Mouse (Mus musculus): ENCODE measurements around the gene Irx6. TPM values are rescaled to one million over a fixed set of nuclear protein-coding genes. Genes with fewer than 3 reads are reported as not detected.

The Irx6 gene
- polyA plus RNA-seq, 1 experiment: not detected

DNA sequence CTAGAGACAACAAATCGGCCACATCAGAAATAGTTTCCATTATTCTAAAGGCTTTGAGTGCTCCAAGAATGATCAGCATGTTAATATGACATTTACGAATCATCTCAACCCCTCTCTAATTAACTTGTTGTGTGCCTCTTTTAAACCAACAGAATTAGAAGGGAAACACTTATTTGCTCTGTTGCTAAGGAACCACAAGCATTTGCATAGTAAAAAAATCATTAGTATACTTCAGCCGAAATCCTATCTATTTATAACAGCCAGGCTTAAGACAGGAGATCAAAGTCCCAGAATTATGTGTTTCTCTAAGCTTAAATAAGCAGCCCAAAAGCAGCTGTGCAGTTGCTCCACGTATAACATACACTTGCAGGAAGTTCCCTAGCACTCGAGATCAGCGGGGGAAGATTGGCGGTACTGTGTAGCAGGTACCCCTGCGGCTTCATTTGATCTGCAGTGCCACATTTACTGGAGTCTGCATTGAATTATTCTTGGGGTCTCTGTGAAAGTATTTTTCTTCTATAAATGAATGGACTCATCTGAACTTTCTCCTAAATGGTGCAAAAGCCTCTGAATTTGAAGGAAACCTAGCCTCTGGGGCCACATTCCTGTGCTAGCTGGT lies 25.9 kb downstream of the Irx6 start:
- H3K36me3 ChIP-seq (ENCODE audit: control insufficient read depth, insufficient read depth, low read length): no peaks in the 10 kb centered on the region
- no peaks in the 10 kb centered on the region for H3K27me3 ChIP-seq (ENCODE audit: control insufficient read depth, insufficient read depth, low read length)
- no peak overlapping the region for H3K4me3 ChIP-seq (ENCODE audit: control insufficient read depth, low read depth, low read length)
- no peak overlapping the region for H3K27ac ChIP-seq (ENCODE audit: control insufficient read depth, insufficient read depth, low read depth, low read length)
- H3K4me1 ChIP-seq (ENCODE audit: control insufficient read depth, insufficient read depth, low read length): no peaks in the 10 kb centered on the region; the same call in 1 of the 2 replicates
- TF ChIP-seq CTCF (IDR thresholded peaks at IDR 0.05; ENCODE audit: control insufficient read depth, insufficient read depth, insufficient replicate concordance, low read depth, low read length) (no peak), POLR2A (IDR thresholded peaks at IDR 0.05; ENCODE audit: control insufficient read depth, low read depth, low read length) (no peak)

GRCm38 (mm10) chr8:92703375-92703774 lies 29.3 kb downstream of the Irx6 start:
- Histone ChIP-seq H3K27me3 (ENCODE audit: control insufficient read depth, insufficient read depth, low read length) (no peaks in the 10 kb centered on the region), H3K4me1 (ENCODE audit: control insufficient read depth, insufficient read depth, low read length) (no peaks in the 10 kb centered on the region), H3K27ac (ENCODE audit: control insufficient read depth, insufficient read depth, low read depth, low read length) (no peak overlapping the region), H3K4me3 (ENCODE audit: control insufficient read depth, low read depth, low read length) (no peak overlapping the region), H3K36me3 (ENCODE audit: control insufficient read depth, insufficient read depth, low read length) (no peaks in the 10 kb centered on the region)
- TF ChIP-seq POLR2A (IDR thresholded peaks at IDR 0.05; ENCODE audit: control insufficient read depth, low read depth, low read length): no peak

GRCm38 (mm10) chr8:92706311-92706710 lies 32.2 kb downstream of the Irx6 start:
- no peaks in the 10 kb centered on the region for H3K4me1 ChIP-seq (ENCODE audit: control insufficient read depth, insufficient read depth, low read length)
- TF ChIP-seq POLR2A (IDR thresholded peaks at IDR 0.05; ENCODE audit: control insufficient read depth, low read depth, low read length) (no peak), CTCF (IDR thresholded peaks at IDR 0.05; ENCODE audit: control insufficient read depth, insufficient read depth, insufficient replicate concordance, low read depth, low read length) (no peak)
- H3K27me3 ChIP-seq (ENCODE audit: control insufficient read depth, insufficient read depth, low read length): no peaks in the 10 kb centered on the region
- H3K27ac ChIP-seq (ENCODE audit: control insufficient read depth, insufficient read depth, low read depth, low read length): no peak overlapping the region
- no peak overlapping the region for H3K4me3 ChIP-seq (ENCODE audit: control insufficient read depth, low read depth, low read length)
- H3K36me3 ChIP-seq (ENCODE audit: control insufficient read depth, insufficient read depth, low read length): no peaks in the 10 kb centered on the region

DNA sequence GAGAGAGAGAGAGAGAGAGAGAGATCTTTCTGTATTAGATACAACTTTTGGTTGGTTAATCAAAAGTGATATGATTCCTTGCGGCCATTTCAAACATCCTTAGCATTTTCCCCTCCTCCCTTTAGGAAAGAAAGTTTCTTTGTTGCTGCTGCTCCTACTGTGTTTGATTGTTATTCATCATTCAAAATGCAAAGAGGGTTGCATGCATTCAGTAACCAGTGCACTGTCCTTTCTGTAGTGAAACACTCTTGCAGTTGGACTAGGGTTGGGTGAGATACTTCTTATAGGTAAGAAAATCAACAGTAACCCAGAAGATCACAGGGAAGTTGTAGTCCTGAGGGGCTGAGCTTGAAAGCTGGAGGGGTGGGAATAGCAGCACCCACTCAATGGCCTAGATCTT lies 39.2 kb downstream of the Irx6 start:
- Histone ChIP-seq H3K27ac (ENCODE audit: control insufficient read depth, insufficient read depth, low read depth, low read length) (no peak overlapping the region), H3K27me3 (ENCODE audit: control insufficient read depth, insufficient read depth, low read length) (no peaks in the 10 kb centered on the region), H3K4me3 (ENCODE audit: control insufficient read depth, low read depth, low read length) (no peak overlapping the region), H3K4me1 (ENCODE audit: control insufficient read depth, insufficient read depth, low read length) (no peaks in the 10 kb centered on the region), H3K36me3 (ENCODE audit: control insufficient read depth, insufficient read depth, low read length) (no peaks in the 10 kb centered on the region)
- TF ChIP-seq POLR2A (IDR thresholded peaks at IDR 0.05; ENCODE audit: control insufficient read depth, low read depth, low read length): no peak
- TF ChIP-seq CTCF (IDR thresholded peaks at IDR 0.05; ENCODE audit: control insufficient read depth, insufficient read depth, insufficient replicate concordance, low read depth, low read length): no peak

DNA sequence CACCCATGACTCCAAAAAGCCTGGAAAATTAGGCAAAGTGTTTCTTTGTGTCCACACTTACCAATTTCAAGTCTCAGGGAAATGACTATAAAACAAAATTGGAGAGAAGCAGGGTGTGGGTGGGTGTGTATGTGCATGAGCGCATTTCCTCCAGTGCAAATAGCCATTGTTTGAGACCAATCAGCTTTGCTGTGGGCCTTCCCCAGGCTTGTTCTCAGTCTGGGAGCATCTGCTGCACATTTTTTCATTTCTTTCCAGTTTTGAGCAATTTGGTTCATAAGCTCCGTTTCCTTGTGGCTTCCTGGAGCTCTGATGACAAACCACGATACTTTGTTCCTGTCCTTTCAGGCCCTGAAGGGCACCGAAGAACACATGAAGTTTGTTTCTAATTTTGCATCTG lies 43.3 kb downstream of the Irx6 start:
- no peaks in the 10 kb centered on the region for H3K36me3 ChIP-seq (ENCODE audit: control insufficient read depth, insufficient read depth, low read length)
- TF ChIP-seq POLR2A (IDR thresholded peaks at IDR 0.05; ENCODE audit: control insufficient read depth, low read depth, low read length): no peak
- TF ChIP-seq CTCF (IDR thresholded peaks at IDR 0.05; ENCODE audit: control insufficient read depth, insufficient read depth, insufficient replicate concordance, low read depth, low read length): no peak
- no peaks in the 10 kb centered on the region for H3K4me1 ChIP-seq (ENCODE audit: control insufficient read depth, insufficient read depth, low read length)
- H3K4me3 ChIP-seq (ENCODE audit: control insufficient read depth, low read depth, low read length): no peak overlapping the region
- no peak overlapping the region for H3K27ac ChIP-seq (ENCODE audit: control insufficient read depth, insufficient read depth, low read depth, low read length)
- no peaks in the 10 kb centered on the region for H3K27me3 ChIP-seq (ENCODE audit: control insufficient read depth, insufficient read depth, low read length)

- no peak for TF ChIP-seq POLR2A (IDR thresholded peaks at IDR 0.05; ENCODE audit: control insufficient read depth, low read depth, low read length)
- TF ChIP-seq CTCF (IDR thresholded peaks at IDR 0.05; ENCODE audit: control insufficient read depth, insufficient read depth, insufficient replicate concordance, low read depth, low read length): no peak
- no peak overlapping the region for H3K27ac ChIP-seq (ENCODE audit: control insufficient read depth, insufficient read depth, low read depth, low read length)
- H3K4me3 ChIP-seq (ENCODE audit: control insufficient read depth, low read depth, low read length): no peak overlapping the region
- H3K36me3 ChIP-seq (ENCODE audit: control insufficient read depth, insufficient read depth, low read length): no peaks in the 10 kb centered on the region
- no peaks in the 10 kb centered on the region for H3K4me1 ChIP-seq (ENCODE audit: control insufficient read depth, insufficient read depth, low read length)
- no peaks in the 10 kb centered on the region for H3K27me3 ChIP-seq (ENCODE audit: control insufficient read depth, insufficient read depth, low read length)
These were observed 44.0 kb downstream of the Irx6 start for GRCm38 (mm10) chr8:92718057-92718456.

GRCm38 (mm10) chr8:92721266-92721935 lies 47.3 kb downstream of the Irx6 start:
- TF ChIP-seq POLR2A (IDR thresholded peaks at IDR 0.05; ENCODE audit: control insufficient read depth, low read depth, low read length) (no peak), CTCF (IDR thresholded peaks at IDR 0.05; ENCODE audit: control insufficient read depth, insufficient read depth, insufficient replicate concordance, low read depth, low read length) (peak; percentile 43; the same call in 1 of the 2 replicates)
- no peaks in the 10 kb centered on the region for H3K36me3 ChIP-seq (ENCODE audit: control insufficient read depth, insufficient read depth, low read length)
- no peaks in the 10 kb centered on the region for H3K4me1 ChIP-seq (ENCODE audit: control insufficient read depth, insufficient read depth, low read length)
- no peak overlapping the region for H3K27ac ChIP-seq (ENCODE audit: control insufficient read depth, insufficient read depth, low read depth, low read length)
- H3K27me3 ChIP-seq (ENCODE audit: control insufficient read depth, insufficient read depth, low read length): no peaks in the 10 kb centered on the region
- no peak overlapping the region for H3K4me3 ChIP-seq (ENCODE audit: control insufficient read depth, low read depth, low read length)

All from testis, adult 2 months (tissue).